In genomic region chr2:152397004-152397589, GRCm38 (mm10) we compare ENCODE assay signal across 8 mouse cellular contexts. TPM values are rescaled to one million over a fixed set of nuclear protein-coding genes. Genes with fewer than 3 reads are reported as not detected.
DNase-seq lines count a peak whose midpoint lies in the region; ATAC-seq and TF ChIP-seq lines count a peak whose summit lies in the region.

No protein-coding gene starts in this region.

- peaks cover 17% of the 10 kb centered on the region; the same call in 1 of the 2 replicates for H3K36me3 ChIP-seq in intestine, embryonic 14.5 days (ENCODE audit: control insufficient read depth, insufficient read depth, low read length)
- H3K36me3 ChIP-seq in midbrain, embryonic 11.5 days (ENCODE audit: control insufficient read depth, insufficient read depth, low read length) = no peaks in the 10 kb centered on the region
- H3K36me3 ChIP-seq in small intestine, adult 2 months (ENCODE audit: control insufficient read depth, insufficient read depth, low read length) = no peaks in the 10 kb centered on the region

- peak; percentile 73 for DNase-seq in adipocyte (ENCODE audit: low spot score)
- peak; percentile 65 to 82 for DNase-seq in cerebellum, postnatal 4 days (ENCODE audit: low spot score in 2 of 2)
- DNase-seq in gastrocnemius, postnatal 10 days = peak; percentile 81
- peak; percentile 89 for DNase-seq in intestine, embryonic 14.5 days (ENCODE audit: low spot score)
- DNase-seq in left cerebral cortex, postnatal 25 days (ENCODE audit: low spot score in 2 of 2) = peak; percentile 86 to 91
- peak; percentile 97 for DNase-seq in midbrain, embryonic 11.5 days (ENCODE audit: low spot score, missing footprints)

- peaks cover 27% of the 10 kb centered on the region for H3K4me1 ChIP-seq in intestine, embryonic 14.5 days (replicated peaks; ENCODE audit: control insufficient read depth, insufficient read depth, low read length)
- peaks cover 34% of the 10 kb centered on the region for H3K4me1 ChIP-seq in midbrain, embryonic 11.5 days (ENCODE audit: control insufficient read depth, insufficient read depth, low read length)
- H3K4me1 ChIP-seq in small intestine, adult 2 months (ENCODE audit: control insufficient read depth, insufficient read depth, insufficient read length, low read length) = peaks cover 12% of the 10 kb centered on the region

- no peak for TF ChIP-seq POLR2A in small intestine, adult 2 months (IDR thresholded peaks at IDR 0.05; ENCODE audit: low read depth, low read length)

- ATAC-seq in intestine, embryonic 14.5 days (replicated peaks; ENCODE audit: low FRiP score, low TSS enrichment, low read depth) = no peak; the same call in 1 of the 2 replicates
- peak; percentile 13 for ATAC-seq in midbrain, embryonic 11.5 days (ENCODE audit: low FRiP score)
- no peak for ATAC-seq in monocyte, adult 5-6 weeks (replicated peaks; ENCODE audit: insufficient number of reproducible peaks, low FRiP score, low TSS enrichment, poor library complexity, severe bottlenecking)

- under 1% methylated on average over 73 of the region's 77 CpGs for WGBS in intestine, embryonic 14.5 days
- under 1% methylated on average over 68 of the region's 77 CpGs for WGBS in midbrain, embryonic 11.5 days
- under 1% methylated on average over 73 of the region's 77 CpGs for WGBS in small intestine, adult 2 months

- H3K9ac ChIP-seq in intestine, embryonic 14.5 days (ENCODE audit: low read length) = peak overlapping the region; percentile 95
- peak overlapping the region; percentile 98 for H3K9ac ChIP-seq in midbrain, embryonic 11.5 days (ENCODE audit: low read length)

- H3K27me3 ChIP-seq in intestine, embryonic 14.5 days (replicated peaks; ENCODE audit: control insufficient read depth, insufficient read depth, low read length) = no peaks in the 10 kb centered on the region
- no peaks in the 10 kb centered on the region for H3K27me3 ChIP-seq in midbrain, embryonic 11.5 days (ENCODE audit: control insufficient read depth, insufficient read depth, low read length)
- H3K27me3 ChIP-seq in small intestine, adult 2 months (ENCODE audit: control insufficient read depth, insufficient read depth, low read length) = peaks cover 14% of the 10 kb centered on the region

- peak overlapping the region; percentile 82 for H3K4me3 ChIP-seq in intestine, embryonic 14.5 days (ENCODE audit: low read depth, low read length)
- H3K4me3 ChIP-seq in midbrain, embryonic 11.5 days (ENCODE audit: low read depth, low read length) = peak overlapping the region; percentile 90
- H3K4me3 ChIP-seq in small intestine, adult 2 months (ENCODE audit: low read depth, low read length) = peak overlapping the region; percentile 89

- H3K27ac ChIP-seq in intestine, embryonic 14.5 days (ENCODE audit: low read depth) = peak overlapping the region; percentile 99
- H3K27ac ChIP-seq in midbrain, embryonic 11.5 days (ENCODE audit: low read depth, low read length) = peak overlapping the region; percentile 99
- H3K27ac ChIP-seq in small intestine, adult 2 months (ENCODE audit: insufficient read depth, low read depth, low read length) = peak overlapping the region; percentile 63

- H3K4me2 ChIP-seq in intestine, embryonic 14.5 days (ENCODE audit: low read length) = peak overlapping the region; percentile 91
- peak overlapping the region; percentile 92 for H3K4me2 ChIP-seq in midbrain, embryonic 11.5 days

- TF ChIP-seq CTCF in small intestine, adult 2 months (IDR thresholded peaks at IDR 0.05; ENCODE audit: extremely low read depth, insufficient read length, insufficient replicate concordance, low read depth, low read length) = no peak

- intact Hi-C loops in left cerebral cortex, postnatal 25 days (cut with DNase I) = no loop called here

- no peaks in the 10 kb centered on the region for H3K9me3 ChIP-seq in intestine, embryonic 14.5 days (ENCODE audit: control insufficient read depth, low read length)
- H3K9me3 ChIP-seq in midbrain, embryonic 11.5 days (ENCODE audit: control insufficient read depth, low read length) = no peaks in the 10 kb centered on the region

RNA-seq across cellular contexts. Expression of gene Sox12, which starts 0.8 kb away (rescaled TPM):
- total RNA-seq in gastrocnemius, postnatal 10 days (2021) = 1 to 10 TPM; 6.7 to 9.4 TPM
- 12.1 and 13.2 TPM in 2 replicates for polyA plus RNA-seq in intestine, embryonic 14.5 days (2014; fragmentation: Nextera tagmentation; extraction: Ambion mirVana)
- 10 to 100 TPM; 14.0 to 15.6 TPM for total RNA-seq in left cerebral cortex, postnatal 25 days (2021)
- polyA plus RNA-seq in midbrain, embryonic 11.5 days (2014; fragmentation: Nextera tagmentation; extraction: Ambion mirVana) = 16.9 and 17.8 TPM in 2 replicates
- polyA plus RNA-seq in small intestine, adult 2 months (2012; rRNA removed) = 1.8 and 3.2 TPM in 2 replicates
- total RNA-seq in monocyte, adult 5-6 weeks (2017) = 0.10 to 0.43 TPM in 2 of 3 replicates, not detected in the other

RNA-seq across cellular contexts. Expression of gene Zcchc3, which starts 17.7 kb away (rescaled TPM):
- 1 to 10 TPM; 4.7 to 5.6 TPM for total RNA-seq in gastrocnemius, postnatal 10 days (2021)
- polyA plus RNA-seq in intestine, embryonic 14.5 days (2014; fragmentation: Nextera tagmentation; extraction: Ambion mirVana) = 38.2 and 39.1 TPM in 2 replicates
- 1 to 10 TPM; 9.5 to 9.9 TPM for total RNA-seq in left cerebral cortex, postnatal 25 days (2021)
- polyA plus RNA-seq in midbrain, embryonic 11.5 days (2014; fragmentation: Nextera tagmentation; extraction: Ambion mirVana) = 52.0 and 55.0 TPM in 2 replicates
- polyA plus RNA-seq in small intestine, adult 2 months (2012; rRNA removed) = 0.77 and 1.9 TPM in 2 replicates
- total RNA-seq in monocyte, adult 5-6 weeks (2017) = 0.10 to 0.75 TPM in 2 of 3 replicates, not detected in the other

RNA-seq across cellular contexts. Expression of gene 6820408C15Rik, which starts 18.3 kb away (rescaled TPM):
- not detected for total RNA-seq in gastrocnemius, postnatal 10 days (2021)
- 0.51 and 0.86 TPM in 2 replicates for polyA plus RNA-seq in intestine, embryonic 14.5 days (2014; fragmentation: Nextera tagmentation; extraction: Ambion mirVana)
- 1 to 10 TPM; 2.1 to 2.2 TPM for total RNA-seq in left cerebral cortex, postnatal 25 days (2021)
- 0.40 and 0.93 TPM in 2 replicates for polyA plus RNA-seq in midbrain, embryonic 11.5 days (2014; fragmentation: Nextera tagmentation; extraction: Ambion mirVana)
- polyA plus RNA-seq in small intestine, adult 2 months (2012; rRNA removed) = not detected in 2 replicates
- not detected in 3 replicates for total RNA-seq in monocyte, adult 5-6 weeks (2017)

RNA-seq across cellular contexts. Expression of gene Nrsn2, which starts 20.7 kb away (rescaled TPM):
- total RNA-seq in gastrocnemius, postnatal 10 days (2021) = under 1 TPM in 1 of 2 experiments, not detected in 1; 0.18 TPM
- 3.9 and 4.5 TPM in 2 replicates for polyA plus RNA-seq in intestine, embryonic 14.5 days (2014; fragmentation: Nextera tagmentation; extraction: Ambion mirVana)
- total RNA-seq in left cerebral cortex, postnatal 25 days (2021) = 10 to 100 TPM; 73.5 to 90.0 TPM
- polyA plus RNA-seq in midbrain, embryonic 11.5 days (2014; fragmentation: Nextera tagmentation; extraction: Ambion mirVana) = 5.3 and 6.2 TPM in 2 replicates
- 0.36 and 0.51 TPM in 2 replicates for polyA plus RNA-seq in small intestine, adult 2 months (2012; rRNA removed)
- total RNA-seq in monocyte, adult 5-6 weeks (2017) = not detected in 3 replicates

RNA-seq across cellular contexts. Expression of gene Trib3, which starts 53.3 kb away (rescaled TPM):
- total RNA-seq in gastrocnemius, postnatal 10 days (2021) = 1 to 10 TPM; 1.3 to 1.5 TPM
- 1.8 and 2.8 TPM in 2 replicates for polyA plus RNA-seq in intestine, embryonic 14.5 days (2014; fragmentation: Nextera tagmentation; extraction: Ambion mirVana)
- under 1 TPM; 0.66 to 0.76 TPM for total RNA-seq in left cerebral cortex, postnatal 25 days (2021)
- 1.1 and 1.2 TPM in 2 replicates for polyA plus RNA-seq in midbrain, embryonic 11.5 days (2014; fragmentation: Nextera tagmentation; extraction: Ambion mirVana)
- 5.1 and 23.5 TPM in 2 replicates for polyA plus RNA-seq in small intestine, adult 2 months (2012; rRNA removed)
- total RNA-seq in monocyte, adult 5-6 weeks (2017) = not detected in 3 replicates
